Mouse (Mus musculus) neutrophil, adult 59 days (primary cell): ENCODE measurements around the gene Gm10320. TPM values are rescaled to one million over a fixed set of nuclear protein-coding genes. Genes with fewer than 3 reads are reported as not detected.

ENCODE experiments used
- total RNA-seq, 2 experiments: library from RNA; stranded (reverse); gene quantifications; 1 replicate in 1 of 2; 2 replicates in 1 of 2; pipeline ENCODE4 v1.2.4; 2023

The Gm10320 gene
- not detected for total RNA-seq

DNA sequence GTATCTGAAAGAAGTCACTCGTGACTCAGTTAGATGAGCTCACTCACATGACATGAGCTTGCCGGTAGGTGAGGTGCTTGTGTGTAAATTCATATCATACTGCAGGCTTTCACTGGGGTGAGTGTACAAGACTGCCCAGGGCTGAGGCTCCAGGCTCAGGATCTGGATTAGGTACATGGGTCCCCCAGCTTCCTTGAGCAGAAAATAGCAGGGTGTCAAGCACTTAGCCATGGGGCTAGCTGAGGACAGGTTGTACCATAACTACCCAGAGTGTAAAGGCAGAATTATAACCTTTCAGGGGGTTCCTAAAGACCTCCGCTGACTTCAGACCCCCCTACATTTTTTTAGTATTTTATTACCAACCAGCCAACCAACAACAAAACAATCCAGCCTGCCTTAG lies at the start of gene Gm10320:
Gene Gm10320, minus strand, starts transcription at position 93 of the 400 bp plus-strand sequence.

Other genes starting within 250 kb of the Gm10320 start
- 10 to 100 TPM; 13.0 to 22.1 TPM for gene Utp15, start 229.0 kb downstream of the Gm10320 start, total RNA-seq
- 10 to 100 TPM; 19.2 to 22.2 TPM for gene Ankra2, start 228.9 kb downstream of the Gm10320 start, total RNA-seq
- not detected for gene Gm21976, start 212.1 kb downstream of the Gm10320 start, total RNA-seq
- 100 to 1,000 TPM; 248 to 272 TPM for gene Btf3, start 175.0 kb downstream of the Gm10320 start, total RNA-seq
- gene Foxd1, start 137.8 kb downstream of the Gm10320 start, total RNA-seq, result not detected
- gene Tmem174, start 145.4 kb upstream of the Gm10320 start, total RNA-seq, result not detected
- not detected for gene Tmem171, start 202.8 kb upstream of the Gm10320 start, total RNA-seq